Comparison of ENCODE assay signal across 34 mouse cellular contexts in the genomic region with DNA sequence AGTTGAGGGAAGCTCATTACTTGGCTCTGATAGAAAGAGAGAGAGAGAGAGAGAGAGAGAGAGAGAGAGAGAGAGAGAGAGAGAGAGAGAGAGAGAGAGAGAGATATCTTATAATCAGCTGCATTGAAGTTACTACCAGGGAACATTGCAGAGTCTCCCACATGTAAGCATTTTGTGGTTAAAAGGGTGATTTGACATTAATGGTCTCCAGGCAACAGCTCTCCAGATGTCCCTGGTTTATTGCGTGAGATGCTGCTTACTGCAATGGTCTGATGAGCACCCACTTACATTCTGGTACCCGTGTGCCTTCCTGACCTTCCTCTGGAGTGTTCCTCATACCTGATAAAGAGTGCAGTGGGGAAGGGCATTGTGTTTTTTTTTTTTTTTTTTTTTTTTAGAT. TPM values are rescaled to one million over a fixed set of nuclear protein-coding genes. Genes with fewer than 3 reads are reported as not detected.
DNase-seq lines count a peak whose midpoint lies in the region; ATAC-seq and TF ChIP-seq lines count a peak whose summit lies in the region.
"Had no signal": no experiment of that assay in that cellular context is flagged by ENCODE, and none has a peak within 500 bp of the region (broad histone marks: within the 10 kb centered on the region; RNA-seq: fewer than 3 reads in every experiment).

No protein-coding gene starts in this region.

- no peak for TF ChIP-seq POLR2A in MEL (IDR thresholded peaks at IDR 0.05; ENCODE audit: control insufficient read depth in 1 of 2, insufficient read depth in 1 of 2, low read depth in 1 of 2, low read length in 2 of 2, poor library complexity in 1 of 2)

- H3K79me2 ChIP-seq in MEL (ENCODE audit: control insufficient read depth, insufficient read depth, low read length, poor library complexity): no peaks in the 10 kb centered on the region

- TF ChIP-seq CTCF in MEL (IDR thresholded peaks at IDR 0.05 in 2 of 3, conservative IDR thresholded peaks at IDR 0.05 in 1 of 3; ENCODE audit: control insufficient read depth in 1 of 3, insufficient read depth in 1 of 3, low read depth in 2 of 3, low read length in 3 of 3, poor library complexity in 1 of 3, severe bottlenecking in 1 of 3): no peak

- H3K4me2 ChIP-seq in embryonic facial prominence, embryonic 11.5 days (ENCODE audit: low read depth, low read length): no peak overlapping the region
- H3K4me2 ChIP-seq in intestine, embryonic 16.5 days (ENCODE audit: low read depth, low read length): no peak overlapping the region
- H3K4me2 ChIP-seq: embryonic facial prominence, embryonic 12.5 days; embryonic facial prominence, embryonic 15.5 days; forebrain, embryonic 12.5 days; heart, embryonic 13.5 days; hindbrain, embryonic 13.5 days; intestine, embryonic 15.5 days had no signal

- H3K9ac ChIP-seq in embryonic facial prominence, embryonic 11.5 days (replicated peaks; ENCODE audit: low read length): no peak overlapping the region
- no peak overlapping the region for H3K9ac ChIP-seq in MEL (ENCODE audit: control insufficient read depth, low read depth, low read length, poor library complexity, severe bottlenecking)
- no peak overlapping the region for H3K9ac ChIP-seq in intestine, embryonic 16.5 days (ENCODE audit: low read depth, low read length)
- H3K9ac ChIP-seq: embryonic facial prominence, embryonic 12.5 days; embryonic facial prominence, embryonic 15.5 days; forebrain, embryonic 12.5 days; heart, embryonic 13.5 days; hindbrain, embryonic 13.5 days; intestine, embryonic 15.5 days had no signal

- no peak for ATAC-seq in embryonic facial prominence, embryonic 11.5 days (replicated peaks; ENCODE audit: insufficient number of reproducible peaks, low FRiP score, low TSS enrichment, low read depth)
- ATAC-seq in granulocyte monocyte progenitor cell, adult 5-6 weeks (replicated peaks; ENCODE audit: poor library complexity, severe bottlenecking): peak; percentile 38
- peak; percentile 53; the same call in 1 of the 2 replicates for ATAC-seq in megakaryocyte-erythroid progenitor cell, adult 5-6 weeks (replicated peaks; ENCODE audit: low FRiP score, low TSS enrichment, poor library complexity, severe bottlenecking)
- no peak for ATAC-seq in intestine, embryonic 16.5 days
- ATAC-seq: activated CD4-positive, CD25-positive, alpha-beta regulatory T cell, adult 4 months; CD4-positive, CD25-positive, alpha-beta regulatory T cell, adult 4 months; forebrain, embryonic 16.5 days; hindbrain, embryonic 16.5 days; intestine, embryonic 15.5 days had no signal

- TF ChIP-seq EP300 in MEL (IDR thresholded peaks at IDR 0.05; ENCODE audit: low read depth in 1 of 2, low read length in 2 of 2): no peak

- no peaks in the 10 kb centered on the region for H3K4me1 ChIP-seq in embryonic facial prominence, embryonic 11.5 days (ENCODE audit: control insufficient read depth, insufficient read depth, low read length)
- H3K4me1 ChIP-seq in embryonic facial prominence, embryonic 10.5 days: no peaks in the 10 kb centered on the region
- peaks cover 10 to 11% of the 10 kb centered on the region in 2 experiments; a peak in 3 of 4 replicates for H3K4me1 ChIP-seq in MEL (ENCODE audit: control insufficient read depth in 1 of 2, insufficient read depth in 2 of 2, low read length in 2 of 2)
- 0 out of 2 replicates have a peak, but pooled peaks cover 2% of the 10 kb centered on the region for H3K4me1 ChIP-seq in intestine, embryonic 16.5 days (ENCODE audit: control insufficient read depth, insufficient read depth, low read length)
- H3K4me1 ChIP-seq: embryonic facial prominence, embryonic 12.5 days; embryonic facial prominence, embryonic 15.5 days; forebrain, embryonic 12.5 days; hindbrain, embryonic 10.5 days; hindbrain, embryonic 13.5 days; intestine, embryonic 15.5 days had no signal

- 68% methylated on average over 2 of the region's 2 CpGs for WGBS in embryonic facial prominence, embryonic 11.5 days
- 86% methylated on average over 2 of the region's 2 CpGs for WGBS in embryonic facial prominence, embryonic 10.5 days
- WGBS in intestine, embryonic 16.5 days: 81% methylated on average over 2 of the region's 2 CpGs

- H3K27ac ChIP-seq in embryonic facial prominence, embryonic 11.5 days (replicated peaks; ENCODE audit: low read depth, low read length): no peak overlapping the region
- H3K27ac ChIP-seq in embryonic facial prominence, embryonic 10.5 days (replicated peaks): no peak overlapping the region
- no peak overlapping the region for H3K27ac ChIP-seq in MEL (ENCODE audit: control insufficient read depth, low read depth, low read length)
- H3K27ac ChIP-seq in intestine, embryonic 16.5 days (ENCODE audit: low read length): no peak overlapping the region
- H3K27ac ChIP-seq: embryonic facial prominence, embryonic 12.5 days; embryonic facial prominence, embryonic 15.5 days; forebrain, embryonic 12.5 days; gastrocnemius, adult 2 months; heart, embryonic 13.5 days; hindbrain, embryonic 10.5 days; hindbrain, embryonic 13.5 days; intestine, embryonic 15.5 days had no signal

- peak; percentile 16 for DNase-seq in embryonic facial prominence, embryonic 11.5 days (ENCODE audit: low spot score)
- DNase-seq in embryonic facial prominence, embryonic 10.5 days (ENCODE audit: low spot score): no peak
- no peak for DNase-seq in MEL (ENCODE audit: low read depth, low spot score)
- no peak for DNase-seq in urinary bladder, postnatal 25 days (ENCODE audit: low spot score)
- no peak for DNase-seq in cerebellum, postnatal 4 days (ENCODE audit: low spot score in 2 of 2)
- DNase-seq: adrenal gland, adult 8-10 months; adrenal gland, postnatal 25 days; cerebellum, adult 18-20 months; cerebellum, adult 9-10 months; cerebellum, postnatal 14 days; embryo, embryonic 11 days; gastrocnemius, adult 2 months; gastrocnemius, postnatal 14 days; heart, adult 18-20 months; kidney, adult 18-20 months had no signal

- no peaks in the 10 kb centered on the region for H3K27me3 ChIP-seq in embryonic facial prominence, embryonic 11.5 days (ENCODE audit: control insufficient read depth, insufficient read depth, low read length)
- no peaks in the 10 kb centered on the region for H3K27me3 ChIP-seq in embryonic facial prominence, embryonic 10.5 days (replicated peaks; ENCODE audit: low read depth, poor library complexity, severe bottlenecking)
- H3K27me3 ChIP-seq in MEL (ENCODE audit: control insufficient read depth in 1 of 2, insufficient read depth in 2 of 2, low read length in 2 of 2): no peaks in the 10 kb centered on the region
- H3K27me3 ChIP-seq in intestine, embryonic 16.5 days (replicated peaks; ENCODE audit: control insufficient read depth, insufficient read depth, low read length): no peaks in the 10 kb centered on the region
- H3K27me3 ChIP-seq: embryonic facial prominence, embryonic 12.5 days; embryonic facial prominence, embryonic 15.5 days; forebrain, embryonic 12.5 days; heart, embryonic 13.5 days; hindbrain, embryonic 13.5 days; intestine, embryonic 15.5 days had no signal

- H3K9me3 ChIP-seq in embryonic facial prominence, embryonic 11.5 days (replicated peaks; ENCODE audit: control insufficient read depth, low read length): no peaks in the 10 kb centered on the region
- no peaks in the 10 kb centered on the region for H3K9me3 ChIP-seq in embryonic facial prominence, embryonic 10.5 days
- no peaks in the 10 kb centered on the region for H3K9me3 ChIP-seq in MEL (replicated peaks; ENCODE audit: insufficient read depth, low read length)
- no peaks in the 10 kb centered on the region for H3K9me3 ChIP-seq in intestine, embryonic 16.5 days (ENCODE audit: control insufficient read depth, low read length)
- H3K9me3 ChIP-seq: embryonic facial prominence, embryonic 12.5 days; embryonic facial prominence, embryonic 15.5 days; forebrain, embryonic 12.5 days; heart, embryonic 13.5 days; hindbrain, embryonic 10.5 days; hindbrain, embryonic 13.5 days; intestine, embryonic 15.5 days had no signal

- no peak overlapping the region for H3K4me3 ChIP-seq in embryonic facial prominence, embryonic 11.5 days (ENCODE audit: low read depth, low read length)
- no peak overlapping the region for H3K4me3 ChIP-seq in embryonic facial prominence, embryonic 10.5 days
- H3K4me3 ChIP-seq in MEL (ENCODE audit: control insufficient read depth in 1 of 2, insufficient read depth in 1 of 2, low read depth in 2 of 2, low read length in 2 of 2): no peak overlapping the region
- H3K4me3 ChIP-seq in intestine, embryonic 16.5 days (ENCODE audit: low read length): no peak overlapping the region
- H3K4me3 ChIP-seq: embryonic facial prominence, embryonic 12.5 days; embryonic facial prominence, embryonic 15.5 days; forebrain, embryonic 12.5 days; gastrocnemius, adult 2 months; heart, embryonic 13.5 days; hindbrain, embryonic 10.5 days; hindbrain, embryonic 13.5 days; intestine, embryonic 15.5 days had no signal

- no peaks in the 10 kb centered on the region for H3K36me3 ChIP-seq in embryonic facial prominence, embryonic 11.5 days (replicated peaks; ENCODE audit: control insufficient read depth, insufficient read depth, low read depth, low read length)
- no peaks in the 10 kb centered on the region for H3K36me3 ChIP-seq in embryonic facial prominence, embryonic 10.5 days (replicated peaks)
- peaks cover 0 to 21% of the 10 kb centered on the region in 2 experiments; a peak in 2 of 4 replicates for H3K36me3 ChIP-seq in MEL (ENCODE audit: control insufficient read depth in 1 of 2, insufficient read depth in 2 of 2, low read length in 2 of 2)
- H3K36me3 ChIP-seq in intestine, embryonic 16.5 days (ENCODE audit: control insufficient read depth, insufficient read depth, low read length): no peaks in the 10 kb centered on the region
- H3K36me3 ChIP-seq: embryonic facial prominence, embryonic 12.5 days; embryonic facial prominence, embryonic 15.5 days; forebrain, embryonic 12.5 days; heart, embryonic 13.5 days; hindbrain, embryonic 10.5 days; hindbrain, embryonic 13.5 days; intestine, embryonic 15.5 days had no signal

- TF ChIP-seq RAD21 in MEL (IDR thresholded peaks at IDR 0.05; ENCODE audit: low read depth, low read length): no peak

RNA-seq across cellular contexts. Expression of a gene that starts 1.5 kb away (rescaled TPM):
- polyA plus RNA-seq in embryonic facial prominence, embryonic 11.5 days (2014; fragmentation: Nextera tagmentation; extraction: Ambion mirVana): 1.4 TPM in 2 replicates
- polyA plus RNA-seq in embryonic facial prominence, embryonic 10.5 days (2016; fragmentation: Nextera tagmentation; extraction: Ambion mirVana): 1.6 and 1.8 TPM in 2 replicates
- 0.08 and 0.10 TPM in 2 replicates for total RNA-seq in MEL (2012; rRNA removed)
- polyA plus RNA-seq in MEL (2012; ENCODE audit: insufficient read depth in 1 of 2, insufficient read length in 2 of 2, low read depth in 1 of 2, low replicate concordance in 2 of 2, missing spikeins in 1 of 2): under 1 TPM in 1 of 2 experiments, not detected in 1; 0.13 TPM
- 7.4 and 8.6 TPM in 2 replicates for total RNA-seq in granulocyte monocyte progenitor cell, adult 5-6 weeks (2014; fragmentation: Nextera tagmentation)
- 3.6 and 6.3 TPM in 2 replicates for total RNA-seq in granulocyte monocyte progenitor cell, adult 5-6 weeks (2017)
- total RNA-seq in megakaryocyte-erythroid progenitor cell, adult 5-6 weeks (2014; fragmentation: Nextera tagmentation): 1.0 TPM in 1 of 2 replicates, not detected in the other
- total RNA-seq in megakaryocyte-erythroid progenitor cell, adult 5-6 weeks (2017): 0.23 and 15.0 TPM in 2 replicates
- polyA plus RNA-seq in intestine, embryonic 16.5 days (2015; fragmentation: Nextera tagmentation; extraction: Ambion mirVana): 10.4 and 12.1 TPM in 2 replicates
- polyA plus RNA-seq: C2C12 had no signal

RNA-seq across cellular contexts. Expression of a gene that starts 40.0 kb away (rescaled TPM):
- 0.24 and 0.27 TPM in 2 replicates for polyA plus RNA-seq in embryonic facial prominence, embryonic 11.5 days (2014; fragmentation: Nextera tagmentation; extraction: Ambion mirVana)
- polyA plus RNA-seq in embryonic facial prominence, embryonic 10.5 days (2016; fragmentation: Nextera tagmentation; extraction: Ambion mirVana): 0.28 and 0.31 TPM in 2 replicates
- not detected in 2 replicates for total RNA-seq in MEL (2012; rRNA removed)
- not detected for polyA plus RNA-seq in MEL (2012; ENCODE audit: insufficient read depth in 1 of 2, insufficient read length in 2 of 2, low read depth in 1 of 2, low replicate concordance in 2 of 2, missing spikeins in 1 of 2)
- not detected in 2 replicates for total RNA-seq in granulocyte monocyte progenitor cell, adult 5-6 weeks (2014; fragmentation: Nextera tagmentation)
- total RNA-seq in granulocyte monocyte progenitor cell, adult 5-6 weeks (2017): not detected in 2 replicates
- not detected in 2 replicates for total RNA-seq in megakaryocyte-erythroid progenitor cell, adult 5-6 weeks (2014; fragmentation: Nextera tagmentation)
- not detected in 2 replicates for total RNA-seq in megakaryocyte-erythroid progenitor cell, adult 5-6 weeks (2017)
- not detected in 2 replicates for polyA plus RNA-seq in intestine, embryonic 16.5 days (2015; fragmentation: Nextera tagmentation; extraction: Ambion mirVana)
- total RNA-seq: adrenal gland, adult 8-10 months; adrenal gland, postnatal 25 days; gastrocnemius, adult 2 months; gastrocnemius, postnatal 14 days; gastrocnemius, postnatal 4 days; heart, adult 18-20 months; heart, postnatal 25 days had no signal
- polyA plus RNA-seq: activated CD4-positive, CD25-positive, alpha-beta regulatory T cell, adult 4 months; C2C12; CD4-positive, CD25-positive, alpha-beta regulatory T cell, adult 4 months; cortical plate, adult 2 months; forebrain, embryonic 16.5 days; frontal cortex, adult 2 months; heart, embryonic 13.5 days; intestine, embryonic 15.5 days had no signal

RNA-seq across cellular contexts. Expression of a gene that starts 53.3 kb away (rescaled TPM):
- polyA plus RNA-seq in embryonic facial prominence, embryonic 11.5 days (2014; fragmentation: Nextera tagmentation; extraction: Ambion mirVana): 0.39 and 0.82 TPM in 2 replicates
- 1.1 TPM in 2 replicates for polyA plus RNA-seq in embryonic facial prominence, embryonic 10.5 days (2016; fragmentation: Nextera tagmentation; extraction: Ambion mirVana)
- not detected in 2 replicates for total RNA-seq in MEL (2012; rRNA removed)
- not detected for polyA plus RNA-seq in MEL (2012; ENCODE audit: insufficient read depth in 1 of 2, insufficient read length in 2 of 2, low read depth in 1 of 2, low replicate concordance in 2 of 2, missing spikeins in 1 of 2)
- total RNA-seq in granulocyte monocyte progenitor cell, adult 5-6 weeks (2014; fragmentation: Nextera tagmentation): 17.4 and 20.6 TPM in 2 replicates
- 24.2 and 29.3 TPM in 2 replicates for total RNA-seq in granulocyte monocyte progenitor cell, adult 5-6 weeks (2017)
- total RNA-seq in megakaryocyte-erythroid progenitor cell, adult 5-6 weeks (2014; fragmentation: Nextera tagmentation): 0.83 and 2.6 TPM in 2 replicates
- 3.4 and 7.8 TPM in 2 replicates for total RNA-seq in megakaryocyte-erythroid progenitor cell, adult 5-6 weeks (2017)
- 0.91 and 1.2 TPM in 2 replicates for polyA plus RNA-seq in intestine, embryonic 16.5 days (2015; fragmentation: Nextera tagmentation; extraction: Ambion mirVana)
- total RNA-seq: gastrocnemius, adult 2 months; gastrocnemius, postnatal 14 days had no signal
- polyA plus RNA-seq: C2C12; cortical plate, adult 2 months; frontal cortex, adult 2 months had no signal

RNA-seq across cellular contexts. Expression of a gene that starts 55.8 kb away (rescaled TPM):
- 0.34 and 0.77 TPM in 2 replicates for polyA plus RNA-seq in embryonic facial prominence, embryonic 11.5 days (2014; fragmentation: Nextera tagmentation; extraction: Ambion mirVana)
- polyA plus RNA-seq in embryonic facial prominence, embryonic 10.5 days (2016; fragmentation: Nextera tagmentation; extraction: Ambion mirVana): 0.30 and 0.47 TPM in 2 replicates
- total RNA-seq in MEL (2012; rRNA removed): not detected in 2 replicates
- not detected for polyA plus RNA-seq in MEL (2012; ENCODE audit: insufficient read depth in 1 of 2, insufficient read length in 2 of 2, low read depth in 1 of 2, low replicate concordance in 2 of 2, missing spikeins in 1 of 2)
- total RNA-seq in granulocyte monocyte progenitor cell, adult 5-6 weeks (2014; fragmentation: Nextera tagmentation): 0.30 and 0.47 TPM in 2 replicates
- total RNA-seq in granulocyte monocyte progenitor cell, adult 5-6 weeks (2017): 0.05 TPM in 1 of 2 replicates, not detected in the other
- total RNA-seq in megakaryocyte-erythroid progenitor cell, adult 5-6 weeks (2014; fragmentation: Nextera tagmentation): not detected in 2 replicates
- 0.15 TPM in 1 of 2 replicates, not detected in the other for total RNA-seq in megakaryocyte-erythroid progenitor cell, adult 5-6 weeks (2017)
- polyA plus RNA-seq in intestine, embryonic 16.5 days (2015; fragmentation: Nextera tagmentation; extraction: Ambion mirVana): 1.3 and 1.6 TPM in 2 replicates
- polyA plus RNA-seq: C2C12 had no signal

Comparison
In these comparisons a context has a peak if more than half of its experiments do, and no peak if none do; other contexts are left out.
1. ATAC-seq: peak in granulocyte monocyte progenitor cell, adult 5-6 weeks (single experiment) and megakaryocyte-erythroid progenitor cell, adult 5-6 weeks (single experiment); none in embryonic facial prominence, embryonic 11.5 days (single experiment) and intestine, embryonic 16.5 days (single experiment).